Mouse (Mus musculus): Measurements from ENCODE around the gene Pycr1.

The Pycr1 gene

DNA sequence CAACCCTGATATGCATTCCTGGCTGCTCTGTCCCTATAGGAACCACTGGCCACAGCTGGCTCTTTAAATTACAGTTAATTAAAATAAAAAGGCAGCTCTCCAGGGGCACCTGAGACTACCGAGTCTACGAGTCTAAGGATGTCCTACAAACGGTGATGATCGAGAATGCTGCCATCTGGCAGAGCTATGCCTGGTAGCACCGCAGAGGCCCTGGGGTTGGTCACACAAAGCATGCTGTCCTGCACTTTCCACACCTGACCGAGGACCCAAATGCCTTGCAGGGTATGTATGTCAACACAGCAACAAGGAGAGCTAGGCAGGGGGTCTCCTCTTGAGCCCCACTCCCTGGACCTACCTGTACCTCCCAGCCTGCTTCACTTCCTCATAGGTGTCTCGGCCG lies 29.6 kb downstream of the Pycr1 start:
- in situ Hi-C loops (cut with MboI; ENCODE audit: unreplicated experiment in 2 of 2) = loop anchor here in 1 of 2 experiments (25.0 kb wide), 1 partner anchor 173 kb away; the partner anchor contains the start of genes Dus1l, Gps1 and Rfng

DNA sequence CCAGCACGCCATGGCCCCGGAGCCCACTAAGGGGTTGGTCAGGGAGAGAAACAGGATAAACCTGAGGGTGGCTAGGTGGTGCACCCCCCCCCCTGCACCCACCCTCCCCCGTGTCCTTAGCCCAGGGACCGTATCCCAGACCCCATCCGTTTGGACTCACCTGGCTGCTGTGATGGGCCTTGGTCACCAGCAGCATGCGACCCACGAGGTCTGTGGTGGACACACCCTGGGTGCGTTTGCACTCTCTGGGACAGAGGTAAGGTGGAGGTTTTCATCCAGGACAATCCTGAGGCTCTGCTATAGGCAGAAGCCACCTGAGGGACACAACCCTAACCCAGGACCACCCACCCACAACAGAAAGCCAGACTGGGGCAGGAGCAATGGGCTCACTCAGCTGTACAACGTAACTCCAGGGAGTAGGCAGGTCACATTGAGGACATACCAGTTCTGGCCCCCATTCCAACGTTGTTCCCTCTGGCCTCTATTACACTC lies 30.0 kb downstream of the Pycr1 start:
- in situ Hi-C loops (cut with MboI; ENCODE audit: unreplicated experiment in 2 of 2) = loop anchor here in 1 of 2 experiments (25.0 kb wide), 1 partner anchor 174 kb away; the partner anchor contains the start of genes Dus1l, Gps1 and Rfng

DNA sequence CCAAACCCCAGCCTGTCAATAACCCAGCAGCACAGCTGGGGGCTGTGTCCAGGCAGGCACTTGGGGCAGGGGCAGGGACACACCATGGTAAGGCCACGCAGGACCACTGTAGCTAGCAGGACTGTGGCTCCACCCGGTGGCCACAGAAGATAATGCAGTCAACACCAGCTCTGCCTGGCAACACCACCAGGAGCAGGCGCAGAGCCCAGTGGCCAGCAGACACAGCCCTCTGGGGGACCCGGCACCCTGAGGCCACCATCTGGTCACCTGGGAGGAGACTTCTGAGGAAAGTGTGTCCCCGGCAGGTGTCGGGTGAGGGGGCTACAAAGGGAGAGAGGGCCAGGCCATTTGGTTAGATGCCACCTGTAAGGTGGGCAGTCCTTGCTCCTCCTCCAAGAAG lies 30.8 kb downstream of the Pycr1 start:
- in situ Hi-C loops (cut with MboI; ENCODE audit: unreplicated experiment in 2 of 2) = loop anchor here in 1 of 2 experiments (25.0 kb wide), 1 partner anchor 175 kb away; the partner anchor contains the start of genes Dus1l, Gps1 and Rfng

DNA sequence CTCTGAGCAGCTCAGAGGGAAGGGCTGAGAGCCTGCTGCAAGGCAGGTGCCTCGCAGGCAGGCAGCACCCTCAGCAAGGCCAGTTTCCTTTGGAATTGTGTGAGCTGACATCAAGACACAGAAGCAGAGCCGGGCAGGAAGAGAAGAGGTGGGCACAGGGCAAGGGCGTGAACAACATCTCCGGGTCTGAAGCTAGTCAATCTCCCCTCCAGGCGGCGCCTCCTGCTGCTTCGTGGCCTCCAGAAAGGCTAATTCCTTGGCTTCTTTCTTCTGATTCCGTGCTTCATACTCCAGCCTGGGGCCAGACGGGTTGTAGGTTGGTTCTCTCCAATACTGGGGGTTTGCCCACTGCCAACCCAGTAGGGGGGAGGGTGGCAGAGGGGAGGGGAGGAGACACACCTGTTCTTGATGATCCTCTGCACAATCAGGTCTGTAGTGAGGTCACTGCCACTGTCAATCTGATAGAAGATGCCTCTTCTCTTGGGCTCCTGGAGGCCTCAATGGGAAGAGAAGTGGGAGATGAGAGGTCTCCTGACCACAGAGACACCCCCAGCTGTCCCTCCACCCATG lies 33.0 kb downstream of the Pycr1 start:
- in situ Hi-C loops (cut with MboI; ENCODE audit: unreplicated experiment in 2 of 2) = loop anchor here in 1 of 2 experiments (25.0 kb wide), 1 partner anchor 177 kb away; the partner anchor contains the start of genes Dus1l, Gps1 and Rfng

DNA sequence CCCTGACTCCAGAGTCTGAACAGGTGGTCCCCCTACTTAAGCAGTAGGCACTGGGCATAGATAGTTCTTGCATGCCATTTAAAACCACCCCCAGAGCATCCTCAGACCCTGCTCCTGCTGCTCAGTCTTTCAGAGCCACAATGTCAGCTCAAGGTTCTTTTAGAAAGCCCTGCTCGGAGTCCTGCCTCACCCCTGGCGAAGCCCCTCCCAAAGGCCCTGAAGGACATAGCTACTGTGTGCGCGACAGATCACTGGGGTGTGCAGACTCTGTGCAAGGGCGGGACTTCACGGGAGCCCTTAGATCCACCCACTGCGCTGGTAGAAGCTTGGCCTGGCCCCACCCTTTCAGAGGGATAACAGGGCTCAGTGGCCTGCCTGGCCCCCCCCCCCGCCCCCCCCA lies 34.3 kb downstream of the Pycr1 start:
- in situ Hi-C loops (cut with MboI; ENCODE audit: unreplicated experiment in 2 of 2) = loop anchor here in 1 of 2 experiments (25.0 kb wide), 1 partner anchor 178 kb away; the partner anchor contains the start of genes Dus1l, Gps1 and Rfng

DNA sequence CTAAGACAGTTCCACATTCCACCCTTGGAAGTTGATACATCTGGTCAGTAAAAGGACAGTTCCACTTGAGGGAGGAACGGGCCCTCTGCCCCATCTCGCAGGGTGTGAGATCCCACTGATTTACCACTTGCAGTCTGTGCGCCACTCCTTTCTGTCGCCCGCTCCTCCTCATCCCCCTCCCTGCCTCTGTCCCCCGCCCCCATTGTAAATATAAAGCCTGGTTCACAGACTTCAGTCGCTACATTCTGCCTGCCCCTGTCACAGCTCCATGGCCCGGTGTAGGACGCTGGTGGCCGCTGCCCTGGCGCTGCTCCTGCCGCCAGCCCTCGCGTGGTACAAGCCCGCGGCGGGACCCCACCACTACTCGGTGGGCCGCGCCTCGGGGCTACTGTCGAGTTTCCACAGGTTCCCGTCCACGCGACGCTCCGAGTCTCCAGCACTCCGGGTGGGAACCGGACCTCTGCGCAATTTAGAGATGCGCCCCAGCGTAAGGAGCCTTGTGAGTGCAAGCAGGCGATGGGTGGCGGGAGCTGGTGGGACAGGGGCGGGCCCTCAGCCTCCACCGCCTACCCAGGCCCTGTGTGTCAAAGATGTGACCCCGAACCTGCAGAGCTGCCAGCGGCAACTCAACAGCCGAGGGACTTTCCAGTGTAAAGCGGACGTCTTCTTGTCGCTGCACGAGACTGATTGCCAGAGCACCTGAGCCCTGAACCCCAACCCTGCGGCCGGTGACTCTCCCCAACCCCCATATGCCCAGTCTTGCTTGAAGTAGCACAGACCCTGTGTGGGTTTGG lies 35.1 kb downstream of the Pycr1 start, which contains the start of gene Npb:
Gene Npb, plus strand, starts transcription at position 237 of the 794 bp plus-strand sequence.
- in situ Hi-C loops (cut with MboI; ENCODE audit: unreplicated experiment in 2 of 2) = loop anchor here in 1 of 2 experiments (25.0 kb wide), 1 partner anchor 179 kb away; the partner anchor contains the start of genes Dus1l, Gps1 and Rfng

DNA sequence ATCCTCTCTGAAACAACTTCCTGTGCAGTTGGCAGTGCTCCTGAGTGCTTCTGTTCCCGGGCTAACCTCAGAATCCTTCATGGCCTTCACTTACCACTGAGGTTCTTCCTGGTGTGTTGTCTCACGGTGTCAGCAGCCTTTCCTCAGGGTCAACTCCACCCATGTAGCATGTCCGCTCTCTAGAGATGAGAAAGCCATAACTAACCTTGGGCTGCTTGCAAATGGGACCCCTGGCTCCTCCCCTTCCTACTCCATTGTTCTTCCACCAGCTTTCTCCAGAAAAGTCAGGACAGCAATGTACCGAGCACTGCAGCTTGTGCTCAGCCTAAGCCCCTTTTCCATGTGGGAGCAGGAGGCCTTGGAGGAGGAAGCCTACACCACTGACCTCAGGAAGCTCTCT lies 36.8 kb downstream of the Pycr1 start:
- in situ Hi-C loops (cut with MboI; ENCODE audit: unreplicated experiment in 2 of 2) = loop anchor here in 1 of 2 experiments (25.0 kb wide), 1 partner anchor 181 kb away; the partner anchor contains the start of genes Dus1l, Gps1 and Rfng

DNA sequence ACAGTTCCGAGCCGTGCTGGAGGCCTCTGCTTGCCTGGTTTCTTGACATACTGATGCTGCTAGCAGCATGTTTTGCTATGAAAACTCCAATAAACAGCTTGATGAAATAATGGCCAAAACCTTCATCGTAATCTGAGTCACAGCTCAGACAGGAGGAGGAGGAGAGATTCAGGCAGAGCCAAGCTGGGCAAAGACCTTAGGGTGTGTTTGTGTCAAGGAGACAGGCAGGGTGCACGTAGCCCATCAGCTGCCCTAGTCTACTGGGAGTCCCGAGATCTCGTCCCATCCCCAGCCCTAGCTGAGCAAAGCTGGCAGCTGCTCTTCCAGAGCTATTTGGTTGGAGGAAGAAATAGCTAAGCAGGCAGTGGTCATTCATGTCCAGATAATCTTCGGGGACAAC lies 37.9 kb downstream of the Pycr1 start:
- in situ Hi-C loops (cut with MboI; ENCODE audit: unreplicated experiment in 2 of 2) = loop anchor here in 1 of 2 experiments (25.0 kb wide), 1 partner anchor 182 kb away; the partner anchor contains the start of genes Dus1l, Gps1 and Rfng

DNA sequence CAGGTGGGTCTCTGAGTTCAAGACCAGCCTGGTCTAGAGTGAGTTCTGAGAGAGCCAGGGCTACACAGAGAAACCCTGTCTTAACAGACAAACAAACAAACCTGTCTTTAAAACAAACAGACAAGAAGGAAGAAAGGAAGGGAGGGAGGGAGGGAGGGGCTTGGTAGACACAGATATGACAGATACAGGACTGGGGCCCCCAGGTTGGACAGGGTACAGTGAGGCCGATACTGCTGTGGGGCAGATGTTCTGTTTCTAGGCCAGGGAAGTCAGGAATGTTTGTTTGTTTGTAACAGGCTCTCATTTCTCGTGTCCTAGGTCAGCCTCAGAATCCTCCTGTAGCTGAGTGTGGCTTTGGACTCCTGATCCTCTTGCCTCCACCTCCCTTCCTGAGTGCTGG lies 40.0 kb downstream of the Pycr1 start:
- in situ Hi-C loops (cut with MboI; ENCODE audit: unreplicated experiment in 2 of 2) = loop anchor here in 1 of 2 experiments (25.0 kb wide), 1 partner anchor 184 kb away; the partner anchor contains the start of genes Dus1l, Gps1 and Rfng

DNA sequence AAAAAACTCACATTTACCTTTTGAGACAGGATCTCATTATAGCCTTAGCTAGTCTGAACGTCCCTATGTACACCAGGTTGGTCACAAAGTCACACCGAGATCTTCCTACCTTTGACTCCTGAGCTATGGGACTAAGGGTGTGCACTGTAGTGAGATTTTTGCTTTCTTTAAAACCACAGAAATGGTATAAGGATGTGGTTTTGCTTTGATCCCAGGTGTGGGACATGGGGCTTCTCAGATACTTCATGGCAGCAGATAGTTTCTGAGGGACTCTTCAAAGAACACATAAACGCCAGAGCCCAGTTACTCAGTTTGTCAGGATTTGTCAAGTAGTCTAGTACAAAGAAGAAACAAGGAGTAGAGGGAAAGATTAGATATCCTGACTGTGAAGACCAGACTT lies 42.9 kb downstream of the Pycr1 start:
- in situ Hi-C loops (cut with MboI; ENCODE audit: unreplicated experiment in 2 of 2) = loop anchor here in 1 of 2 experiments (25.0 kb wide), 1 partner anchor 187 kb away; the partner anchor contains the start of genes Dus1l, Gps1 and Rfng

DNA sequence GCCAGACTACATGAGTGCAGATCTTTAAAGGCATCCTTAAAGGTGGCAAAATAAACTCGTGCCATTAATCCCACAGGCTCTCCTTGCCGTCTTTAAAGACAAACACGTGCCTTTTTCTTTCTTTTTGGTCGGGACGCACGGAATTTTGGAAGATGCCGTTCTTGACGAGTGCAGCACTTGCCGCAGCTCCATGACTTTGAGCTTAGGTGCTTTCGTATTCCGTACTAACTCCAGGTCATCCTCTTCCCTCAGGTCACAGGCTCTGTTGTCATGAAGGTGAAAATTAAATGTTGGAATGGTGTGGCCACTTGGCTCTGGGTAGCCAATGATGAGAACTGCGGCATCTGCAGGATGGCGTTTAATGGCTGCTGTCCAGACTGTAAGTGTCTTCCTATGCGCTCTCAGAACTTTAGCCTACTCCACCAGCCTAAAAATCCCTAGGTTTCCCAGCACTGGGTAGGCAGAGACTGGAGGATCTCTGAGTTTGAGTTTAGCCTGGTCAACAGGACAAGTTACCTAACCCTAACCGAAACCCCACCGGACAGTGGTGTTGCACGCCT lies 44.5 kb downstream of the Pycr1 start:
- in situ Hi-C loops (cut with MboI; ENCODE audit: unreplicated experiment in 2 of 2) = no loop called here

DNA sequence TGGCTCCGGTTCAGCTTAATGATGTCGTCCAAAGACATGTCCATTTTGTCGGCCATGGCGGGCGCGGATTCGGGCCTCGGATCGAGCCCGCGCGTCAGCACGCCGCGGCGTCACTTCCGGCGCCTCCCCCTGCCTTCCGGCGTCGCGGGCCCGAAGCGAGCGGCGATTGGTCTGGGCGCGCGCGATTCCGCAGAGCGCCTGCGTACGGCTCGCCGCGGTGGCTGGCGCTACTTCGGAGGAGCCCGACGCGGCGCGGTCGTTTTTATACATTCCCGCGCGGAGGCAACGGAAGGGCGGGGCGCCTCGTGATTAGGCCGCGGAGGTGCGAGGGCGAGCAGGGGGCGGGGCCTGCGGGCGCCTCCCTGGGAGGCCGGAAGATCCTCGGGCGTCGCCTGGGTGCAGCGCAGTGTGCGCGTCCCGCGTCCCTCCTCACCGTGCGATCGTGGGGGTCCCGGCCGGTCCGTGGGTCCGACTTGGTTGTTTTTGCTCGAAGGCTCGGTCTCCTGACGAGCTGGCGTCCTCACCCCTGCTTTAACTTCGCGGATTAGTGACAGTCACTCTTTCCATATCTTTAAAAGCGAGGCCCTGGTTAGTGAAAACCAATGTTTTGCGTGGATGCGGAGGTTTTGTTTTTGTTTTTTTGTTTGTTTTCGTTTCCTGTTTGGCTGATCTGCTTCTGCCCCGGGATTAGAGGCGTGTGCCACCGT lies 45.1 kb downstream of the Pycr1 start, which contains the start of the genes Alyref and Anapc11:
Gene Alyref, minus strand, starts transcription at position 83 of the 707 bp plus-strand sequence.
Gene Anapc11, plus strand, starts transcription at position 139 of the 707 bp plus-strand sequence.
- in situ Hi-C loops (cut with MboI; ENCODE audit: unreplicated experiment in 2 of 2) = no loop called here

DNA sequence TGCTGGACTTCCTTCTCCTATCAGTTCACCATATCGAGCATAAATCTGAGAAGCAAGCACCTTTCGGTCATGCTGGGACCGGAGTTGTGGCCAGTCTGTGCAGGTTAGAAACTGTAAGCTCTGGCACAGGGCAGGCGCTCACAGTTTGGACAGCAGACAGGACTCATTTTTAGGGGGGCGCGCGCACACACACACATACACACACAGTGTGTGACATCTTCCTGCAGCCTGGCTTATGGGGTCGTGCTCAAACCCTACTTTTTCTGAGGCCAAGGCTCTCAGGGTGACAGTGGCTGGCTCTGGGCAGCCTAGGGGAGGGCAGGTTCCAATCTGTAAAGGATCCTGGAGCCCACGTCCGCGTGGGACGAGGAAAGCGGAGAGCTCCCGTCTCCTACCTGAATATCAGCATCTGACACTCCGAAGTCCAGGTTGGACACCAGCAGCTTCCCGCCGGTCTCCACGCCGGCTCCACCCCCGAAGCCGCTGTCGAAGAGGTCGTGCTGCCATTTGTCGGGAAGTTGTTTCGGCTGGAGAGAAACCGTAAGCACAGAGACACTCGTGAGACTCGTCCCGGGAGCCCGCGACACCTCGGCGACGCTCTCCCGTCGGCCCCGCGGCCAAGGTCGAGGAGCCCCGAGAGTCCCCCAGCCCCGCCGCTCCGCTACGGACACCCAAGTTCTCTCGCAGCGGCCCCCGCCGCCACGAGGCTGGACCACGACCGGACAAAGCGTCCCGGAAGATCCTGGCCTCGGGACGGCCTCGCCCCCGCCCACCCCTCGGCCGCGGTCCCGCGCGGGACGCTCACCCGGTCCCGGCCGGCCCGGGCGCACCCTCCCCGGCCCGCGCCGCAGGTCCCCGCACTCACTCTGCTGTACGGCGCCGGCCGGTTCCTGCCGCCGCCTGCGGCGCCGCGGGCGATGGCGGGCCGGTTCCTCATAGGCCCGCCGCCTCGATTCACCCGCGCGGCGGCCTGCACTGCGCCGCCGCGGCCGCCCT lies 46.0 kb downstream of the Pycr1 start:
- in situ Hi-C loops (cut with MboI; ENCODE audit: unreplicated experiment in 2 of 2) = no loop called here

DNA sequence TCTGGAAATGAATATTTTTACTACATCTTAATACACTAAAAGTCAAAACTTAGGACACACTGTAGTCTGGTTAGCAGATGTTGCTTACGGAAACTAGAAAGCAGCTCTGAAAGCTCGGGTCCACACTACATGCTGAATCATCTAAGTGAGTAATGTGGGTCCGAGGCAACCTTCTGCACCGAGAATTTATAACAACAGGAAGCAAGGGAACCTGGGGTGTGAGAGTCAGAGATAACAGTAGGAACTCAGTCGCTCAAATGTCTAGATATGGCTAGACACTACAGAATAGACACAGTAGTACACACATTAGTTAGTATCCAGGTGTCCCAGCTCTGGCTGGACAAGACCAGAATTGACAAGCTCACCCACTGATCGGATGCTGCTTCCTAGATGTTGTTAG lies 55.0 kb downstream of the Pycr1 start:
- in situ Hi-C loops (cut with MboI; ENCODE audit: unreplicated experiment in 2 of 2) = no loop called here
